In genomic region chr4:99657430-99657820, GRCm38 (mm10) we compare ENCODE assay signal across 9 mouse cellular contexts. TPM values are rescaled to one million over a fixed set of nuclear protein-coding genes. Genes with fewer than 3 reads are reported as not detected.
A peak's percentile ranks its signal among the peaks of the same experiment; 100 is the strongest.
DNase-seq lines count a peak whose midpoint lies in the region; ATAC-seq and TF ChIP-seq lines count a peak whose summit lies in the region.
"Had no signal": no experiment of that assay in that cellular context is flagged by ENCODE, and none has a peak within 500 bp of the region (broad histone marks: within the 10 kb centered on the region; RNA-seq: fewer than 3 reads in every experiment).

No protein-coding gene starts in this region.

- peak; percentile 38; the same call in 1 of the 2 replicates for ATAC-seq in midbrain, embryonic 11.5 days (ENCODE audit: low FRiP score)
- ATAC-seq in activated CD4-positive, CD25-positive, alpha-beta regulatory T cell, adult 4 months, result no peak

- H3K27me3 ChIP-seq in hindbrain, embryonic 10.5 days (ENCODE audit: insufficient read depth, poor library complexity, severe bottlenecking), result peaks cover 100% of the 10 kb centered on the region
- H3K27me3 ChIP-seq in midbrain, embryonic 11.5 days (ENCODE audit: control insufficient read depth, insufficient read depth, low read length), result peaks cover 93% of the 10 kb centered on the region

- H3K9ac ChIP-seq in ES-E14 (ENCODE audit: insufficient read depth, low read depth, low read length, poor library complexity, severe bottlenecking), result peak overlapping the region; percentile 70
- H3K9ac ChIP-seq in midbrain, embryonic 11.5 days (ENCODE audit: low read length), result no peak overlapping the region

- H3K4me3 ChIP-seq in ES-E14 (ENCODE audit: insufficient read depth in 1 of 2, low read depth in 1 of 2, low read length in 2 of 2, poor library complexity in 1 of 2, severe bottlenecking in 1 of 2), result peak overlapping the region; percentile 54 to 77
- H3K4me3 ChIP-seq in hindbrain, embryonic 10.5 days, result peak overlapping the region; percentile 43
- H3K4me3 ChIP-seq in midbrain, embryonic 11.5 days (ENCODE audit: low read depth, low read length), result peak overlapping the region; percentile 25

- H3K27ac ChIP-seq in ES-E14 (ENCODE audit: insufficient read depth, low read depth, low read length, poor library complexity, severe bottlenecking), result no peak overlapping the region
- peak overlapping the region; percentile 70 for H3K27ac ChIP-seq in hindbrain, embryonic 10.5 days
- no peak overlapping the region for H3K27ac ChIP-seq in midbrain, embryonic 11.5 days (ENCODE audit: low read depth, low read length)

- under 1% methylated on average over 62 of the region's 62 CpGs for WGBS in hindbrain, embryonic 10.5 days
- under 1% methylated on average over 58 of the region's 62 CpGs for WGBS in midbrain, embryonic 11.5 days

- in situ Hi-C loops in ES-E14 (cut with MboI; ENCODE audit: low sequenced_read_pairs in 2 of 2, unreplicated experiment in 2 of 2), result no loop called here

- peak overlapping the region; percentile 36 for H3K4me2 ChIP-seq in midbrain, embryonic 11.5 days

- no peaks in the 10 kb centered on the region; the same call in 1 of the 2 replicates for H3K36me3 ChIP-seq in ES-E14 (ENCODE audit: control insufficient read depth, insufficient read depth, low read length, poor library complexity, severe bottlenecking)
- no peaks in the 10 kb centered on the region for H3K36me3 ChIP-seq in hindbrain, embryonic 10.5 days
- no peaks in the 10 kb centered on the region for H3K36me3 ChIP-seq in midbrain, embryonic 11.5 days (ENCODE audit: control insufficient read depth, insufficient read depth, low read length)

- H3K9me3 ChIP-seq in ES-E14 (ENCODE audit: control insufficient read depth, insufficient read depth, low read depth, low read length), result no peaks in the 10 kb centered on the region
- H3K9me3 ChIP-seq in hindbrain, embryonic 10.5 days, result no peaks in the 10 kb centered on the region
- no peaks in the 10 kb centered on the region for H3K9me3 ChIP-seq in midbrain, embryonic 11.5 days (ENCODE audit: control insufficient read depth, low read length)

- peak; percentile 22 for DNase-seq in gastrocnemius, postnatal 10 days
- no peak for DNase-seq in gastrocnemius, postnatal 25 days
- no peak for DNase-seq in ES-E14 (ENCODE audit: low read depth, low spot score)
- DNase-seq in hindbrain, embryonic 10.5 days (ENCODE audit: low spot score), result no peak
- DNase-seq in midbrain, embryonic 11.5 days (ENCODE audit: low spot score, missing footprints), result peak; percentile 91
- DNase-seq in urinary bladder, postnatal 4 days (ENCODE audit: low spot score in 2 of 2), result no peak
- DNase-seq in spleen, adult 12 weeks (ENCODE audit: low spot score), result no peak

- H3K4me1 ChIP-seq in ES-E14 (ENCODE audit: control insufficient read depth in 2 of 2, insufficient read depth in 2 of 2, low read length in 2 of 2, poor library complexity in 1 of 2), result peaks cover 4 to 5% of the 10 kb centered on the region in 2 experiments; a peak in 3 of 4 replicates
- peaks cover 41% of the 10 kb centered on the region for H3K4me1 ChIP-seq in hindbrain, embryonic 10.5 days (replicated peaks)
- H3K4me1 ChIP-seq in midbrain, embryonic 11.5 days (ENCODE audit: control insufficient read depth, insufficient read depth, low read length), result peaks cover 12% of the 10 kb centered on the region

TF ChIP-seq in ES-E14, 5 proteins besides CTCF, POLR2A, EP300 and RAD21:
- TF ChIP-seq CHD2 (IDR thresholded peaks at IDR 0.05; ENCODE audit: low read depth, low read length) (no peak), ZNF384 (IDR thresholded peaks at IDR 0.05; ENCODE audit: low read depth, low read length) (no peak), MAFK (IDR thresholded peaks at IDR 0.05; ENCODE audit: insufficient read depth, low read depth, low read length) (no peak), ZC3H11A (IDR thresholded peaks at IDR 0.05; ENCODE audit: borderline replicate concordance, low read depth, low read length) (no peak), HCFC1 (IDR thresholded peaks at IDR 0.05; ENCODE audit: borderline replicate concordance, insufficient read depth, low read length) (no peak)
TF ChIP-seq in ES-E14: peak in this region for 0.

RNA-seq across cellular contexts. Expression of gene Foxd3, which starts 1.3 kb away (rescaled TPM):
- total RNA-seq in gastrocnemius, postnatal 10 days (2021), result 1 to 10 TPM; 4.6 to 4.7 TPM
- 1 to 10 TPM; 1.4 to 2.0 TPM for total RNA-seq in gastrocnemius, postnatal 25 days (2021)
- 26.1 and 34.7 TPM in 2 replicates for total RNA-seq in ES-E14 (2012; rRNA removed)
- polyA plus RNA-seq in hindbrain, embryonic 10.5 days (2016; fragmentation: Nextera tagmentation; extraction: Ambion mirVana), result 0.50 and 1.1 TPM in 2 replicates
- 0.05 and 0.11 TPM in 2 replicates for polyA plus RNA-seq in midbrain, embryonic 11.5 days (2014; fragmentation: Nextera tagmentation; extraction: Ambion mirVana)
- not detected for polyA plus RNA-seq in activated CD4-positive, CD25-positive, alpha-beta regulatory T cell, adult 4 months (2017; shearing (Covaris generic))
- total RNA-seq: left cerebral cortex, postnatal 10 days had no signal

RNA-seq across cellular contexts. Expression of gene Alg6, which starts 58.0 kb away (rescaled TPM):
- 10 to 100 TPM; 10.5 to 10.6 TPM for total RNA-seq in gastrocnemius, postnatal 10 days (2021)
- 1 to 10 TPM; 4.7 to 7.4 TPM for total RNA-seq in gastrocnemius, postnatal 25 days (2021)
- total RNA-seq in ES-E14 (2012; rRNA removed), result 31.5 and 45.9 TPM in 2 replicates
- polyA plus RNA-seq in hindbrain, embryonic 10.5 days (2016; fragmentation: Nextera tagmentation; extraction: Ambion mirVana), result 11.5 and 17.1 TPM in 2 replicates
- polyA plus RNA-seq in midbrain, embryonic 11.5 days (2014; fragmentation: Nextera tagmentation; extraction: Ambion mirVana), result 16.6 and 19.9 TPM in 2 replicates
- 10 to 100 TPM; 10.4 to 10.5 TPM for polyA plus RNA-seq in activated CD4-positive, CD25-positive, alpha-beta regulatory T cell, adult 4 months (2017; shearing (Covaris generic))

Comparison
In these comparisons a context has a peak if more than half of its experiments do, and no peak if none do; other contexts are left out.
1. DNase-seq: peak in gastrocnemius, postnatal 10 days (single experiment) and midbrain, embryonic 11.5 days (single experiment); none in gastrocnemius, postnatal 25 days (single experiment), ES-E14 (single experiment), hindbrain, embryonic 10.5 days (single experiment), urinary bladder, postnatal 4 days (0 of 2) and spleen, adult 12 weeks (single experiment).
2. Peak in every context shown above with its lines, with median percentiles within 50 percentile points of each other: H3K4me3 ChIP-seq.